Mouse (Mus musculus) limb, embryonic 13.5 days (tissue): Measurements from ENCODE around the gene Timp3. TPM values are rescaled to one million over a fixed set of nuclear protein-coding genes. Genes with fewer than 3 reads are reported as not detected.
A peak's percentile ranks its signal among the peaks of the same experiment; 100 is the strongest.

Experiments used
- ATAC-seq: fragments of 200-750 bp; cut with Nextera tagmentation; 2 replicates; pipeline ENCODE4 v1.8.0; 2017; ENCODE audit warnings: low read depth, moderate number of reproducible peaks, moderate TSS enrichment; ENCODE audit not compliant: low FRiP score
- H3K27ac ChIP-seq: fragments of 300-500 bp; sonication (generic); 2 replicates; pipeline ENCODE4 v1.5.1; 2015; ENCODE audit warnings: inconsistent platforms, mild to moderate bottlenecking, moderate library complexity
- H3K27me3 ChIP-seq: fragments of 300-500 bp; sonication (generic); 2 replicates; pipeline ENCODE4 v1.6.1; 2015; ENCODE audit warnings: mild to moderate bottlenecking, inconsistent platforms
- H3K36me3 ChIP-seq: fragments of 300-500 bp; sonication (generic); 2 replicates; pipeline ENCODE4 v1.6.1; 2015; ENCODE audit warnings: inconsistent platforms, mild to moderate bottlenecking, moderate library complexity
- H3K4me1 ChIP-seq: fragments of 300-500 bp; sonication (generic); 2 replicates; pipeline ENCODE4 v1.6.1; 2015; ENCODE audit warnings: inconsistent platforms
- H3K4me2 ChIP-seq: fragments of 300-500 bp; sonication (generic); replicated peaks from 2 replicates; pipeline ENCODE4 v1.6.1; 2015; ENCODE audit warnings: inconsistent platforms, mild to moderate bottlenecking, moderate library complexity
- H3K4me3 ChIP-seq: fragments of 300-500 bp; sonication (generic); 2 replicates; pipeline ENCODE4 v1.5.1; 2015; ENCODE audit warnings: moderate library complexity, mild to moderate bottlenecking, inconsistent platforms
- H3K9ac ChIP-seq: fragments of 300-500 bp; sonication (generic); 2 replicates; pipeline ENCODE4 v1.6.1; 2015; ENCODE audit warnings: mild to moderate bottlenecking, inconsistent platforms
- H3K9me3 ChIP-seq: fragments of 300-500 bp; sonication (generic); 2 replicates; pipeline ENCODE4 v1.6.1; 2016; ENCODE audit warnings: inconsistent platforms
- WGBS: fragments of 180-500 bp; shearing (Covaris S2); methylation state at CpG from one replicate; pipeline ENCODE4 v1.1.7; 2015; 5-methylcytosine and 5-hydroxymethylcytosine counted together
- polyA plus RNA-seq: library from polyadenylated mRNA; unstranded; fragments of >200 nt; fragmentation: Nextera tagmentation; extraction: Ambion mirVana; gene quantifications from 2 replicates; pipeline ENCODE4 v1.2.1, GENCODE M21; 2015

Gene Timp3
- polyA plus RNA-seq, 1 experiment from 2014 or later: 89.5 TPM

- 21% methylated on average over 2 of the region's 2 CpGs for WGBS
- ATAC-seq: peak; percentile 66; the same call in 1 of the 2 replicates
- Histone ChIP-seq H3K27ac (peak overlapping the region; percentile 33), H3K9me3 (no peaks in the 10 kb centered on the region), H3K4me1 (peaks cover 32% of the 10 kb centered on the region), H3K4me3 (no peak overlapping the region), H3K9ac (no peak overlapping the region), H3K36me3 (no peaks in the 10 kb centered on the region), H3K27me3 (no peaks in the 10 kb centered on the region), H3K4me2 (no peak overlapping the region)
Observed at GRCm38 (mm10) chr10:86278481-86278880, 21.7 kb upstream of the Timp3 start.

GRCm38 (mm10) chr10:86279579-86280168, 20.5 kb upstream of the Timp3 start:
- Histone ChIP-seq H3K9me3 (no peaks in the 10 kb centered on the region), H3K27ac (no peak overlapping the region), H3K36me3 (no peaks in the 10 kb centered on the region), H3K4me2 (no peak overlapping the region), H3K4me3 (no peak overlapping the region), H3K27me3 (no peaks in the 10 kb centered on the region), H3K9ac (no peak overlapping the region), H3K4me1 (peaks cover 27% of the 10 kb centered on the region)
- 71% methylated on average over 7 of the region's 7 CpGs for WGBS
- ATAC-seq: no peak

DNA sequence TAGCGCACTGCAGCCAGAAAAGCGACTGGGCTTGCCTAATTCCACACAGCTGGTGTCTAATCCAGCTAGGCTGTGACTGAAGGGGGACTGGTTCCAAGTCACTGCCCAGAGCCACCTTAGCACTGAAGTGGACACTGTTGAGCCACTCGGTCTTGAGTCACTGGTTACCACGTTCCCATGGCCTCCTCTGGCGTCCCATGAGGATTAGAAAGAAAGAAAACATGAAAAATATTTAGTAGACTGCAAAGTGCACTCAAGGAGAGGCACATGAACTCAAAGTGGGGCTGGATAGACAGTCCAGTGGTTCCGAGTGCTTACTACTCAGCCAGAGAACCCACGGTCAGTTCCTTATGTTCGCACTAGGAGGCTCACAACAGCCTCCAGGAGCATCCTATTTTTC, 18.9 kb upstream of the Timp3 start:
- Histone ChIP-seq H3K36me3 (no peaks in the 10 kb centered on the region), H3K27me3 (no peaks in the 10 kb centered on the region), H3K4me2 (no peak overlapping the region), H3K4me3 (no peak overlapping the region), H3K9ac (no peak overlapping the region), H3K4me1 (peaks cover 27% of the 10 kb centered on the region), H3K27ac (no peak overlapping the region), H3K9me3 (no peaks in the 10 kb centered on the region)
- 81% methylated on average over 8 of the region's 8 CpGs for WGBS
- no peak for ATAC-seq

DNA sequence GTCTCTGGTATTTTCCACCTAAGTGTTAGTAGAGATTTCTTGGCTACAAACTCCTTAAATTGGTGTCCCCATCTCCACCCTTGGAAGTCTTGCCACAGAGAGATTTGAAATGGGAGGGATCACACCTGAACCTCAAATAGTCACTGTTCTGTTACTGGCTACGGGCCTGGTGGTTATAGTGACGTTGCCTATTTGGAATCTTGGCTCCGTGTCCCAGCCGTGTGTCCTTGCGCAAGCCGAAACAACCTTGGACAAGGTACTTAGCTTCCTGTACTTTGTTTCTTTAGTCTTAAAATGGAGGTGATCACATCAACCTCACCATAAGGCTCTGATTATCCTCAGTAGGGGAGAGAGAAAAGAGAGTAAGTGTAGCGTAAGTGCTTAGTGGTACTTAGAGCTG, 13.7 kb upstream of the Timp3 start:
- Histone ChIP-seq H3K9ac (no peak overlapping the region), H3K36me3 (no peaks in the 10 kb centered on the region), H3K4me1 (peaks cover 13% of the 10 kb centered on the region), H3K27me3 (no peaks in the 10 kb centered on the region), H3K4me3 (no peak overlapping the region), H3K4me2 (no peak overlapping the region), H3K9me3 (peaks cover 4% of the 10 kb centered on the region; the same call in 1 of the 2 replicates), H3K27ac (no peak overlapping the region)
- 74% methylated on average over 7 of the region's 7 CpGs for WGBS
- 0 out of 2 replicates have a peak, but pooled peaks have one; percentile 22 for ATAC-seq

- ATAC-seq: peak; percentile 35; the same call in 1 of the 2 replicates
- no peaks in the 10 kb centered on the region for H3K36me3 ChIP-seq
- H3K9ac ChIP-seq: no peak overlapping the region
- H3K27ac ChIP-seq: peak overlapping the region; percentile 65; the same call in 1 of the 2 replicates
- H3K4me1 ChIP-seq: peaks cover 29% of the 10 kb centered on the region
- H3K27me3 ChIP-seq: no peaks in the 10 kb centered on the region
- H3K4me2 ChIP-seq: no peak overlapping the region
- no peak overlapping the region for H3K4me3 ChIP-seq
- H3K9me3 ChIP-seq: peaks cover 4% of the 10 kb centered on the region; the same call in 1 of the 2 replicates
- 46% methylated on average over 8 of the region's 8 CpGs for WGBS
Observed at GRCm38 (mm10) chr10:86290109-86290771, 9.9 kb upstream of the Timp3 start.

DNA sequence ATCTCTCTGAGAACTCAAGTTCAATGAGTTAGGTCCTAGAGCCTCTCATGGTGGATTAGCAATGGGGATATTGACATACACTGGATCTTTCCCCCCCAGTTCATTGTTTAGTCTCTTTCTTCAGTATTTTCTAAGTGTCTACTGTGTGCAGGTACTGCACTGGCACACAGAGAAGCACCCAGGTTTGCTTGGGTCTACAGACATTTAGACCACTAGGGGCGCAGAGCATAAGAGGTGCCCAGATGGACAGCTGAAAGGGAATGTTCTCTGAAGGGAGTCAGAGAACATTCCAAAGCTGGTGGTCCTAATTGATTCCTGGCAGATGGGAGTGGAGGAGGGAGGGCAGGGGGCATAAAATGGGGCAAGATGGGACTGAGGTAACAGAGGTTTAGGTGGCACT, 6.3 kb upstream of the Timp3 start:
- no peak overlapping the region for H3K9ac ChIP-seq
- ATAC-seq: no peak
- H3K27me3 ChIP-seq: no peaks in the 10 kb centered on the region
- no peak overlapping the region for H3K4me2 ChIP-seq
- H3K9me3 ChIP-seq: peaks cover 3% of the 10 kb centered on the region; the same call in 1 of the 2 replicates
- 67% methylated on average over 1 of the region's 1 CpGs for WGBS
- H3K4me3 ChIP-seq: no peak overlapping the region
- H3K4me1 ChIP-seq: peaks cover 44% of the 10 kb centered on the region
- peak overlapping the region; percentile 94; the same call in 1 of the 2 replicates for H3K27ac ChIP-seq
- H3K36me3 ChIP-seq: no peaks in the 10 kb centered on the region

DNA sequence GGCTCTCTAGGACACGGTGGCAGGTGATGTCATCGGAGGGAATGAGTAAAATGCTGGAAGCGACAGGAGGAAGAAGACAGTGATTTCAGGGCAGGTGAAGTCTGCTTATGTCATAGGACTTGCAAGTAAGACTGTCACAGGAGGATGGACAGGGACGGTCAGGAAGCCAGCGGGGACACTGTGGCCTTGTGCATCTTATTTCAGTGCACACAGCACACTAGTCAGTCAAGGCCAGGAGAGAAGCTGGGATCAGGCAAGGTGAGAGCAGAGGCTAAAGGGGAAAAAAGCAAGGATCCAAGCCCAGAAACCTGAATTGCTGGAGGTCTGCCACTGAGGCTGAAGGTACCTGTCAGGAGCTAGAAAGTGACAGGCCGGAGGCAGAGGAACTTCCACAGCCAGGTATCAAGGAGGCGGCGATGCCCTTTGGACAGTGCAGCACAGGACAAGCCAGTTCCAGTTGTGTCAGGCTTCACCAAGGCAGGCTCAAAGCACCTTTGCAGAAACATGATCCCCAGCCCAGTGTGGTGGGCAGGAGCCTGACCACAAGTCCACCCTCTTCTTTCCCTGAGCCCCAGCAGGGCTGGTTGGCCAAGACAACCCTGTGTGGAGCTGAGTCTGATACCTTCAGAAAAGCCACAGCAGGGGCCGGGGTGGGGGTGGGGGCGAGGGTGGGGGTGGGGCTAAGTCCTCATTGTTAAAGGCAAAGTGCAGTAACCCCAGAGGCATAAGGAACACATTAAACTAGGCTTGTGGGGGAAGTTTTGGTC, 5.4 kb upstream of the Timp3 start:
- Histone ChIP-seq H3K4me1 (peaks cover 44% of the 10 kb centered on the region), H3K4me2 (peak overlapping the region; percentile 69), H3K27ac (peak overlapping the region; percentile 94), H3K9me3 (no peaks in the 10 kb centered on the region), H3K36me3 (no peaks in the 10 kb centered on the region), H3K27me3 (no peaks in the 10 kb centered on the region), H3K4me3 (0 out of 2 replicates have a peak overlapping the region, but pooled peaks have one; percentile 10), H3K9ac (peak overlapping the region; percentile 31; the same call in 1 of the 2 replicates)
- 50% methylated on average over 10 of the region's 10 CpGs for WGBS
- peak; percentile 72 for ATAC-seq

DNA sequence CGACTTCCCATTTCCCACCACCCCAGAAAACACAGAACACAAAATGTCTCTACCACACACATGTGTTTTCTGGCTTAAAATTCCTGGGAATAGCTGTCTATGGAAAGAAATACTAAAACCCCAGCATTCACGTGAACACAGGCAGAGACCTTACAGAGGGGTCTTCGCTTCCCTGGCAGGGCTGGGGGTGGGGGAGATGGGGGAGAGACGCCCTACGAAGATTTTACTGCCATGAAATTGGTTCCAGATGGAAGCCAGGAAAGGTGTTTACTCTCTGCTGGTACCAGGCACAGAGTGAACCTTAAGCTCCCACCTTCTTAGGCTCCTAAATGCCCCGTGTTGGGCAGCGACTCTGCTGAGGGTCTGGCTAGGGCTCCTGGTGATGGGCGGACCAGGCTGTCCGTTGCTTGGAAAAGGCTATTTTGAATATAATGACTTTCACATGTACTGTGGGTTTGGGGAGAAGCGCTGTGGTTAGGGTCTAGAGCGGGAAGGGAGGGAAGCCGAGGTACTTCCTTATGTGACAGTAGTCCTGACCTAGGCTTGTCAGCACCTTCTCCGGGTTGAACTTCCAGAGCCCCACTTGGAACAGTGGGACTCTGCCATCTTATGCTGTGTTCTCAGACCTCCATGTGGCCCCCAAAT, 4.6 kb upstream of the Timp3 start:
- peak; percentile 73 for ATAC-seq
- H3K27me3 ChIP-seq: no peaks in the 10 kb centered on the region
- H3K36me3 ChIP-seq: no peaks in the 10 kb centered on the region
- 10% methylated on average over 13 of the region's 13 CpGs for WGBS
- H3K27ac ChIP-seq: peak overlapping the region; percentile 94
- H3K4me3 ChIP-seq: peak overlapping the region; percentile 28
- peak overlapping the region; percentile 69 for H3K4me2 ChIP-seq
- peak overlapping the region; percentile 57 for H3K9ac ChIP-seq
- peaks cover 40% of the 10 kb centered on the region for H3K4me1 ChIP-seq
- no peaks in the 10 kb centered on the region for H3K9me3 ChIP-seq

- peak overlapping the region; percentile 57 for H3K9ac ChIP-seq
- H3K36me3 ChIP-seq: no peaks in the 10 kb centered on the region
- peaks cover 36% of the 10 kb centered on the region for H3K4me1 ChIP-seq
- peak overlapping the region; percentile 94 for H3K27ac ChIP-seq
- H3K9me3 ChIP-seq: no peaks in the 10 kb centered on the region
- H3K4me3 ChIP-seq: peak overlapping the region; percentile 28
- WGBS: 1% methylated on average over 14 of the region's 14 CpGs
- peak; percentile 60 for ATAC-seq
- no peaks in the 10 kb centered on the region for H3K27me3 ChIP-seq
- peak overlapping the region; percentile 69 for H3K4me2 ChIP-seq
Observed at GRCm38 (mm10) chr10:86296111-86296510, 4.1 kb upstream of the Timp3 start.

DNA sequence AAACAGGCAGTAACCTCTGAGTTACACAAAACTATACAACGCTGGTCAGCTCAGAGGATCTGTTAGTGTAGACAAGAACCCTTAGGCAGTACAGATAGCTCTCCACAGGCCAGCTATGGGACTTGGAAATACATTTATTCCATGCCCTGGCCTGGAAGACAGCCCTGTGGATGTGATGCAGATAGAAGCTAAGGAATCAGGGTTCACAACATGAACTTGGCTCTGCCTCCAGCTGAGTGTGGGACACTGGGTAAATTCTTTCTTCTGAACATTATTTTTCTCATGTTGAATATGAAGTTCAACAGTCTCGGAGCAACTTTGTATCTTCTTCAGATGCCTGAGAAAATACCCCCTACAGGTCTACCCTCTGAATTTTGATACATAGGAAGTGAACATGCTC, 2.9 kb upstream of the Timp3 start:
- WGBS: 72% methylated on average over 2 of the region's 2 CpGs
- no peak overlapping the region for H3K4me3 ChIP-seq
- H3K27ac ChIP-seq: no peak overlapping the region
- H3K27me3 ChIP-seq: no peaks in the 10 kb centered on the region
- H3K4me2 ChIP-seq: no peak overlapping the region
- H3K36me3 ChIP-seq: no peaks in the 10 kb centered on the region
- H3K9ac ChIP-seq: no peak overlapping the region
- ATAC-seq: no peak
- H3K9me3 ChIP-seq: no peaks in the 10 kb centered on the region
- H3K4me1 ChIP-seq: peaks cover 47% of the 10 kb centered on the region

DNA sequence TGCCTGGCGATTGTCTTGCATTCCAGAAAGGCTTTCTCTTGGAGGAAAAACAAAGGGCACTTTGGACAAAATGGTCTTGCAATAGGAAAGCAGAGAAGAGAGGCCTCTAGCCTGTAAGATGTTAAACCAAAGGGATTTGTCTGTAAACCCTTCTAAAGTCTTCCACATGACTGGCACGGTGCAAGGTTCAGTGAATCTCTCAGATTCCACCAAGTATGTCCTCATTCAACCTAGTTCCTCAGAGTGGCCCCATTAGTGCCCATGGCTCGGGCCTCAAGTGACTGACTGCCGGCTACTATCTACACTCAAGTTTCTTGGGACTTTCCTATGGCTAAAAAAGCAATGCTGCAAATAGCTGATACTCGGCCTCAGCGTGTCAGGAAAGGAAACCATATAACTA, 1.8 kb upstream of the Timp3 start:
- peaks cover 58% of the 10 kb centered on the region for H3K4me1 ChIP-seq
- no peak overlapping the region for H3K4me3 ChIP-seq
- no peak overlapping the region for H3K9ac ChIP-seq
- H3K27ac ChIP-seq: no peak overlapping the region
- H3K4me2 ChIP-seq: no peak overlapping the region
- ATAC-seq: no peak
- no peaks in the 10 kb centered on the region for H3K9me3 ChIP-seq
- H3K36me3 ChIP-seq: no peaks in the 10 kb centered on the region
- WGBS: 79% methylated on average over 6 of the region's 6 CpGs
- no peaks in the 10 kb centered on the region for H3K27me3 ChIP-seq
